Mouse (Mus musculus) small intestine, adult 2 months (tissue): ENCODE data around the gene Adcy1. TPM values are rescaled to one million over a fixed set of nuclear protein-coding genes. Genes with fewer than 3 reads are reported as not detected.

Experiments used
- H3K27ac ChIP-seq: fragments of 200-500 bp; 2 replicates; pipeline ENCODE4 v1.5.1; 2012; ENCODE audit warnings: low read depth, low read length, control low read depth, inconsistent platforms; ENCODE audit not compliant: insufficient read depth
- H3K27me3 ChIP-seq: fragments of 200-500 bp; 2 replicates; pipeline ENCODE4 v1.6.1; 2012; ENCODE audit warnings: mild to moderate bottlenecking, moderate library complexity, low read length, inconsistent platforms; ENCODE audit not compliant: control insufficient read depth, insufficient read depth
- H3K36me3 ChIP-seq: fragments of 200-500 bp; 2 replicates; pipeline ENCODE4 v1.6.1; 2012; ENCODE audit warnings: mild to moderate bottlenecking, low read length, control low read depth, inconsistent platforms; ENCODE audit not compliant: control insufficient read depth, insufficient read depth
- H3K4me1 ChIP-seq: fragments of 200-500 bp; 2 replicates; pipeline ENCODE4 v1.6.1; 2012; ENCODE audit warnings: low read length, inconsistent platforms, mixed read lengths; ENCODE audit not compliant: control insufficient read depth, insufficient read depth, insufficient read length
- H3K4me3 ChIP-seq: fragments of 200-500 bp; 2 replicates; pipeline ENCODE4 v1.5.1; 2012; ENCODE audit warnings: low read depth, mild to moderate bottlenecking, control low read depth, inconsistent platforms, low read length, moderate library complexity
- CTCF ChIP-seq: fragments of 200-500 bp; IDR thresholded peaks from 2 replicates; pipeline ENCODE4 v1.5.1; 2012; ENCODE audit warnings: low read depth, mild to moderate bottlenecking, control low read depth, inconsistent platforms, low read length, moderate library complexity, mixed read lengths; ENCODE audit not compliant: insufficient replicate concordance, insufficient read length; ENCODE audit errors: extremely low read depth
- POLR2A ChIP-seq: fragments of 200-500 bp; IDR thresholded peaks from 2 replicates; pipeline ENCODE4 v1.6.1; 2012; ENCODE audit warnings: low read depth, mild to moderate bottlenecking, control low read depth, inconsistent platforms, low read length, moderate library complexity
- WGBS: fragments of 180-500 bp; shearing (Covaris S2); methylation state at CpG from one replicate; pipeline ENCODE4 v1.1.7; 2018; 5-methylcytosine and 5-hydroxymethylcytosine counted together
- polyA plus RNA-seq: library from polyadenylated mRNA; depleted of rRNA; stranded (reverse); fragments of >200 nt; gene quantifications from 2 replicates; pipeline ENCODE4 v1.2.3, GENCODE M21; 2012

The Adcy1 gene
- polyA plus RNA-seq, 1 experiment, result 0.34 TPM

DNA sequence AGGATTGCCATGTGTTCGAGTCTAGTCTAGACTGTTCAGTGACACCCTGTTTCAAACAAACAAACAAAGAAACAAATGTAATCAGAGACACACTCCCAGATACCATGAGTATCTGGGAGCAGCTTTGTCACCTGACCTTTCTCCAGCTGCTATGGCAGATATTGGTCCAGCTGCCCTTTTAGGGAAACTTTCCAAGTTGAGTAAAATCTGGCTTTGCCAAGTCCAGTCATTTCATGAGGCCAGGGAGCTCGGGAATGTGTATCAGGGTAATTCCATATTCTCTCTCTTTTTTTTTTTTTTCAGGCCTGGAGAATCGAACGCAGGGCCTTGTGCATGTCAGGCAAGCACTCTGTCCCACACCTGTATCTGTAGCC is 132.0 kb downstream of the Adcy1 start:
- Histone ChIP-seq H3K27ac (no peak overlapping the region), H3K4me1 (no peaks in the 10 kb centered on the region), H3K36me3 (no peaks in the 10 kb centered on the region), H3K27me3 (no peaks in the 10 kb centered on the region), H3K4me3 (no peak overlapping the region)
- TF ChIP-seq POLR2A, result no peak
- no peak for TF ChIP-seq CTCF
- 73% methylated on average over 4 of the region's 4 CpGs for WGBS

DNA sequence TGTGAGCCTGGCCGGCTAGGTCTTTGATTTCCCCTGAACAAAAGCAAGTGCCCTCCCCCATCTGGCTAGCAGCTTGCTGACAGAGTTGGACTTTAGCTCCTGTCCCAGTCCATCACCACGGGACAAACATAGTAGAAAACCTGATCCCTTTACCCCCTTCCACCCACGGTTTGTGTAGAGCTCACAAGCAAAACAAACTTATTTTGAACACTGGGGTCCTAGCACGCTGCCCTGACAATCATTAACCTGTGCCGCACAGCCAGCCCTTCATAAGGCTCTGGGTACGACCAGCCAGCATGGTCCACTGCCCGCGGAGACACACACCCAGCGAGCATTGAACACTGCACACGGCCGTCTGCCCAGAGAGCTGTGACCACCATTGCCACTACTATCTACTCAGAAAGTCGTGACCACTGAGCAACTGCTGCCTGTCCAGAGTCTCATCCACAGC is 134.2 kb downstream of the Adcy1 start, which contains the start of gene Igfbp1:
TSS of gene Igfbp1 (plus strand) at position 292 of the 451 bp plus-strand sequence.
- H3K4me1 ChIP-seq, result no peaks in the 10 kb centered on the region
- no peak within 1 kb of the TSS for H3K4me3 ChIP-seq
- 21% methylated on average over 12 of the region's 12 CpGs for WGBS
- H3K27me3 ChIP-seq, result no peaks in the 10 kb centered on the region
- TF ChIP-seq CTCF (no peak), POLR2A (no peak)
- no peaks in the 10 kb centered on the region for H3K36me3 ChIP-seq
- no peak within 1 kb of the TSS for H3K27ac ChIP-seq

DNA sequence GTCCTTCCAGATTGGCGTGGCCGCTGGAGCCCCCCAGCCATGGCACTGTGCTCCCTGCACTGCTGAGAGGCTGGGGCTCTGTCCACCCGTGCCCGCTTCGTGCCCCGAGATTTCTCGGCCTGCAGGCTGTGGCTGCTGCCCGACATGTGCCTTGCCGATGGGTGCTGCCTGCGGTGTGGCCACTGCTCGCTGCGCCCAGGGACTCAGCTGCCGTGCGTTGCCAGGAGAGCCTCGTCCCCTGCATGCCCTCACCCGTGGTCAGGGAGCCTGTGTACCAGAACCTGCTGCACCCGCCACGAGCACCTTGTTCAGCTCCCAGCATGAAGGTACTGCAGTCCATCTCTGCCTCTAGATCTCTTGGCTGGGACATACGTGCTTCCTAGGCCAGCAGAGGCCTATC is 134.7 kb downstream of the Adcy1 start:
- WGBS, result 84% methylated on average over 19 of the region's 19 CpGs
- no peaks in the 10 kb centered on the region for H3K27me3 ChIP-seq
- no peaks in the 10 kb centered on the region for H3K36me3 ChIP-seq
- TF ChIP-seq POLR2A (no peak), CTCF (no peak)
- no peaks in the 10 kb centered on the region for H3K4me1 ChIP-seq
- no peak overlapping the region for H3K4me3 ChIP-seq
- H3K27ac ChIP-seq, result no peak overlapping the region

DNA sequence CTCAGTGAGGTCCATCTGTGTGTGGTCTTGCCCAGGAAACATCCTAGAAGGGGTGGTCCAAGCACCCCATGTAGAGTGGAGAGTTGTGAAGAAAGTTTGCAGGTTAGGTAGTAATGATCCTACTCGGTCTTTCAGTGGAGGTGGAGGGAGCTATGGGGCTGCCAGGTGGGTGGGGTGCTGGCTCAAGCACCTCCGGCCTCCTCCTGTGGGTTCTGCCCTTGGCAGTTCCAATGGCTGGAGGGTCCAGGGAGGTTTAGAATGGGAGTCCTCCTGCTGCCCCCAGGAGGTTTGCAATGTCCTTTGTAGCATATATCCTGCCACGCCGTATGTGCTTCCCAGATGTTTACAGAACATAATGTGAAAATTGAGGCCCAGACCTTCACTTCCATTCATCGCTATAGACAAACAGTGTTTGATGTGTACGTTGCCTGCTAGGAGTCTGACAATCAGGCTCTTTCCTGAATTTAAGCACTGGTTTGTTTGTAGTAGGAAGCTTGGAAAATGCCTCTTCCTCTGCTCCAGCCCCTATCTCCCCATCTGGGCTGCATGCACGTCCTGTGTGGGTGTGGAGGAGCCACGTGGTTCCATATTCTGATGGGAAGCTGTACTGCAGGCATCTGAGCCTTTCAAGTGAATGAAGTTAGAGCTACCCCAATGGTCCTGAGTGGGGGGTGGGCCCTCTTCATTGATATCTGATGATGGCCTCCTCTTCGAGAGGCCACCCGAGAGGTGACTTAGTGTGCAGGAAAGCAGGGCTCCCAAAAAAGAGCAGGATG is 135.4 kb downstream of the Adcy1 start:
- WGBS, result 77% methylated on average over 10 of the region's 10 CpGs
- no peak overlapping the region for H3K4me3 ChIP-seq
- H3K36me3 ChIP-seq, result no peaks in the 10 kb centered on the region
- TF ChIP-seq POLR2A (no peak), CTCF (no peak)
- H3K27me3 ChIP-seq, result no peaks in the 10 kb centered on the region
- no peak overlapping the region for H3K27ac ChIP-seq
- H3K4me1 ChIP-seq, result no peaks in the 10 kb centered on the region

DNA sequence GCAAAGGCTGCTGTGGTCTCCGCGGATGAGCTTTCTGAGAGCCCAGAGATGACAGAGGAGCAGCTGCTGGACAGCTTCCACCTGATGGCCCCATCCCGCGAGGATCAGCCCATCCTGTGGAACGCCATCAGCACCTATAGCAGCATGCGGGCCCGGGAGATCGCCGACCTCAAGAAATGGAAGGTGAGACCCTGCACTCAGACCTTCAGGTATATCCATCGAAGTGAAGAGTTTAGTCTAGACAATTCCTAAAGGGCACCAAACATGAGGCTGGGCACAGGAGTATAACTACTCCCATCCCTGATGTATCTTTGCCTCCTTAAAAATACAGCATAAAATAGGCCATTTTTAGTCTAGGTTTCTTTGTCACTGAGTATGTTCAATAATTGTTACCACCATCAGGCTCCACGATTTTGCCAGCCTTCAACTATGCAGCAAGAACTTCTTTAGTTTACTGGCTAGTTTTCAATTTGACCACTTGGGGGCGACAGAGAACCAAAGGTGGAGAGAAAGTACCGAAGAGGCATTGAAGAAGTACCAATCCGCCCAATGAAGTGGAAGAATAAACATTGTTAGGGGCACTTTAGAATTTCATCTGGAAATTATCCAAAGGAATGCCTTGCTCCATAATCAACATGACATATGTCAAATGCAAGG is 136.6 kb downstream of the Adcy1 start:
- no peaks in the 10 kb centered on the region for H3K36me3 ChIP-seq
- H3K27ac ChIP-seq, result no peak overlapping the region
- TF ChIP-seq CTCF (no peak), POLR2A (no peak)
- H3K4me1 ChIP-seq, result no peaks in the 10 kb centered on the region
- no peaks in the 10 kb centered on the region for H3K27me3 ChIP-seq
- no peak overlapping the region for H3K4me3 ChIP-seq
- 52% methylated on average over 14 of the region's 14 CpGs for WGBS

DNA sequence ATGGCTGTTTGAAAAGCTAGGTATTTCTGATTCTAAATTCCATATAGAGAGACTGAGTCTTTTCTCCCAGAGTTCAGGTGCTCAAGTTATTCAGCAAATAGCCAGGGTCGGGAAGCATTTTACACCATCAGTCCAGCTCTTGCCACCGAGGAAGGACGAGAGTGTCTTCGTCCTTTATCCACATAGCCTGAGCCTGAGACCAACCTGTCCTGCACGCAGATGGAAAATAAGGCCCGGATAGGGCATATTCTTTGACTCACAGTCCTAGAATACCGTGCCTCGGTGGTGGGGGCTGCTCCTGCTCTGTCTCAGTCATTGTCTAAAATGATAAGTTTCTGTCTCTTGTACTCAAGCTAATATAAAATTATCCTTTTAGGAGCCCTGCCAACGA is 137.1 kb downstream of the Adcy1 start:
- TF ChIP-seq CTCF, result no peak
- TF ChIP-seq POLR2A, result no peak
- Histone ChIP-seq H3K36me3 (no peaks in the 10 kb centered on the region), H3K4me1 (no peaks in the 10 kb centered on the region), H3K27ac (no peak overlapping the region), H3K27me3 (no peaks in the 10 kb centered on the region), H3K4me3 (no peak overlapping the region)
- 79% methylated on average over 9 of the region's 9 CpGs for WGBS

DNA sequence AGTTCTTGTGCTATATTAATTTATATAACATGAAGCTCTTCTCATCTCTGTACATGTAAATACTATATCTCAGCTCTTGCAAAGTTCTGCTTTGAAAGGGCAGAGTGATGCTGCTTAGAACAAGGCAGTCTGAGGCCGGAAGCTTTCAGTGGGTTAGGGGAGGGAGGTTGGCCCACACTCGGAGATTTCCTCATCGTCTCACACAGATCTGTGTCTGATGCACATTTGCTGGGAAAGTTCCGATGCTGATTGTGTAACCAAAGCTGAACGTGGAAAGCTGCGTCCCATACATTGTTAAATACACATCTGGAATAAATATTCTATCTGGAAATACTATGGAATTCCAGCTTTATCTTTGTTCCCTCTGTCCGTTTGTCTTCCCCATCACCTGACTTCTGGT is 138.9 kb downstream of the Adcy1 start:
- Histone ChIP-seq H3K27ac (no peak overlapping the region), H3K4me1 (no peaks in the 10 kb centered on the region), H3K27me3 (no peaks in the 10 kb centered on the region), H3K36me3 (no peaks in the 10 kb centered on the region), H3K4me3 (no peak overlapping the region)
- no peak for TF ChIP-seq CTCF
- TF ChIP-seq POLR2A, result no peak
- 71% methylated on average over 7 of the region's 7 CpGs for WGBS

DNA sequence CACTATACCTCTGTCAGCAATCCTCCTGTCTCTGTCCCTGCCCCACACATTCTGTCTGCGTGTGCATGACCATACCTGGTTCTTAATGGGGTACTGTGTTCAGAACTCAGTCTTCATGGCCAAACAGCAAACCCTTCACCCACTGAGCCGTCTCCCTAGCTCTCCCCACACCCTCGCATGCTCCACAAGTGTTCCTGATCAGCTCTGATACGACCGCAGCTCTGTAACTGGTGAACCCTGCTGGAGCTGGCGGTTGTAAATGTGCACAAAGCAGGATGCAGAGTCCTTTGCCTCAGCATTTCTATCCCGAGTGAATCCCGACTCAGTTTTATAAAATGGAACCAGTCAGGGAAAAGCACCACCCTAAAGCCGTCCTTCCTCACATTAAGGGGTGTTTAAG is 140.6 kb downstream of the Adcy1 start:
- H3K27ac ChIP-seq, result no peak overlapping the region
- H3K4me1 ChIP-seq, result no peaks in the 10 kb centered on the region
- WGBS, result 78% methylated on average over 9 of the region's 9 CpGs
- H3K4me3 ChIP-seq, result no peak overlapping the region
- no peaks in the 10 kb centered on the region for H3K36me3 ChIP-seq
- H3K27me3 ChIP-seq, result no peaks in the 10 kb centered on the region
- TF ChIP-seq CTCF (no peak), POLR2A (no peak)
